Mouse (Mus musculus): ENCODE data around the gene Dock9.

Gene Dock9

DNA sequence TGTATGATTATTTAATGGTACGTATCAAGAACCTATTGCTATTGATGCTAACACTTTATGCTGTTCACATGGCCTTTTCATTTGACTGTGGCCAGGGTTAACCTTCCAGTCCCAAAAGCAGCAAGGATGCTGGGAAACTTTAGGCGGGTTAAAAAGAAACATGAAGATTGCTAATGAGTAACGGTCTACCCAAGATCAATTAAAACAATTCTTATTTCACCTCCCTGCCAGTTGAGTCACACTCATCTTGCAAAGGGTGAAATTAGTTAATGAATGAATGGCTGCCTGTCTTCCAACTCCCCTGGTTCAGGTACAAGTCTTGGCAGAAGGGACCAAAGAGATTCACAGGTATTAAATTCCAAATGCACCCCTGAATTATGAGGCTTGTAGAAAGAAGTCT lies 175.8 kb downstream of the Dock9 start:
- no peak for DNase-seq (ENCODE audit: low spot score in 2 of 2)

DNA sequence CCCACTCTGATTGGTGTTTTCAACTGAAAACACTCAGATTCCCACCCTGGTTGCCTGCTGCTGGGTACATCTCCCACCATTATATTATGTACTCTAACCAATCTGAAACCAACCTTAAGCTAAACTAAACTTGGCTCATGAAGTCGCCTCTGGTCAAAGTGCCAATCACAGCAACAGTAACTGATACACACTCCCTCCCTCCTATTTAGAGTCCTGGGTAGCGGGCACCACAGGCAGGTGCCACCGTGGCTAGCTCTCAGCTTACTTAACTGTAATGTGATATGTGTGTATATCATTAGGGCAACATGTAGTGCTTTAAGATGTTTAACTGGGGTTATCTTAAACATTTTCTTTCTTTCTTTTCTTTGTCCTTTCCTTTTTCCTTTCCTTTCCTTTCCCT lies 177.1 kb downstream of the Dock9 start:
- DNase-seq (ENCODE audit: low spot score in 2 of 2) = no peak

DNA sequence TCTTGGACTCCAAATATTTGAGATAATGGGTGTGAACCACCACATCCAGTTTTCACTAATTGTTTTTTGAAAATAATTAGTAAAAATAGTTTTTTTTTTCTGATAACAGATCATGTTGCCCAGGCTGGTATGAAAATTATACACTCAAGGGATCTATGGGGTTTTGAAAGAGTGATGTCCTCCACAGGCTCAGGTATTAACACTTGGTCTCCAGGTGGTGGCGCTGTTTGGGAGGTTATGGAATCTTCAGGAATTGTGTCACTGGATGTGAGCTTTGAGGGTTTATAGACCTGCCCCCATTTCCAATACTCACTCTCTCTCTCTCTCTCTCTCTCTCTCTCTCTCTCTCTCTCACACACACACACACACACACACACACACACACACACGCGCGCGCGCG lies 177.5 kb downstream of the Dock9 start:
- no peak for DNase-seq (ENCODE audit: low spot score in 2 of 2)

DNA sequence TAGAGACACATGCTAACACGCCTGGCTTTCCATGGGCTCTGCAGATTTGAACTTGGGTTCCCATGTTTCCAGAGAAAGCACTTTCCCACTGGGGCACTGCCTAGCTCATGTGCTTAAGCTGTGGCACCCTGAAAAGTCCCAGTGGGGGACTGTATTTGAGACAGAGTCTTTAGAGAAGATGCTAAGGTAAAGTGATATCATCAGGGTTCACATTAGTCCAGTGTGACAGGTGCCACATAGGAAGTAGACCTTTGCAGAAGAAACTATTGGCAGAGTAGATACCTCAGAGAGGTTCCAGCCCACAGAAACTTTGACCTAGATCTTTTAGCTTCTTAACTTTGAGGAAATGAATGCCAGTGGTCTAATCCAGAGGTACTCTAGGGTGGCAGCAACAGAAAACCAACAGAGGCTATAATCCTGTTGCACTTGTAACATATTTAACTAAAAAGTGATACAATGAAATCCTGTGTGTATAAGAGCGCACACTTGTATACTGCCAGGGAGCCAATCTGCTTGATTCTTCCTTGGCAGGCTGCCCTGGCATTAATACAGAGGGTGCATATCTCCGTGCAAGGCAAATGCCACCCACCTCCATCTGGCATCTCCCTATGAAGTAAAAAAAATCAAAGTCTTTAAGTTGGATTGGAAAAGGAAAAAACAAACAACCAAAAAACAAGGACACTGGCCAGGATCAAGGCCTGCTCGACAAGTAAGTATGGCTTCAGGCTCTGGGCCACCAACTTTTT lies 179.8 kb downstream of the Dock9 start:
- no peak for DNase-seq (ENCODE audit: low spot score in 2 of 2)

DNA sequence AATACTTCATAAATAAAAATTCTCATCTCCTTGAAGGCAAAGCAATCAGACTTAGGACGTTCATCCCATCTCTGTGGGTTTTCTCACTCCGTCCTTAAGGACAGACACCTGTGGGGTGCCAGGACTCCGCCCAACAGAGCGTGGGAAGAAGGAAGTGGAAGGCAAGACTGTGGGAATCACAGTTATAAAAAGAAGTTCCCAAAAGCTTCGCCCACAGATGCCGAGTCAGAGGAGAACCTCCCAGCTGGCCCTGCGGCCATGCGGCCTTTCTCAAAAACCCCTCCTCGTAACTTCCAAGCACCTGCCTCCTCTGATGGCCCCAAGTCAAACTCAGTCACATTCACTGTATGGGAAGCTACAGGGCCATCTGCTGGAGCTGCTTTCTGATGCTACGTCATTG lies 182.2 kb downstream of the Dock9 start:
- no peak for DNase-seq (ENCODE audit: low spot score in 2 of 2)

DNA sequence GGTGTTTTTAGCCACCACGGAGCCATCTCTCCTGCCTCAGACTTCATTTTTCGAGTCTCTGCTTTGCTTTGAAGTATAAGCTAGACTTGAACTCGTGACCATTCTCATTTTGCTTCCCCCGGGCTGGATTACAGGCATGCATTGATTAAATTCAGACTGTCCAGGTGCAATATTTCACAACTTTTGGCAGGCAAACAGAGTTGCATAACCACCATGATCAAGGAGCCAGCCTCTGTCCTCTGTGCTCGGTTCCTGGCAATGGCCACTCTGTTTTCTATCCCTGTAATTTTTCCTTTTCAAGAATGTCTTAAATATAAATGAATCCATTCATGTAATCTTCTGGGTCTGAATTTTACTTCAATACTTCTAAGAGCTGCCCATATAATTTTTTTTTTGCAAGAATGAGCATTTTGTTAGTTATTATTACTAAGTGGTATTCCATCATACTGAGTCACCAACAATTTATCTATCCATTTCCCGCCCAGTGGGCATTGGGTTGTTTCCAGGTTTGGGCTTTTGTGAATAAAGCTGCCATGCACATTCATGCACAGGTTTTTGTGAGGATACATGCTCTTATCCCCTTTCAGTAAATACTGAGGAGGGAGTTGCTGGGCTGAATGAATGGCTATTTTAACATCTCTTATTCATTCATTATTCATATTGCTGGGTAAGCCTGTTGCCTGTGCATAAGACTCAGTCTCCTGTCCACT lies 183.0 kb downstream of the Dock9 start:
- peak in 1 of 2 experiments; percentile 68 for DNase-seq (ENCODE audit: low spot score in 2 of 2)

DNA sequence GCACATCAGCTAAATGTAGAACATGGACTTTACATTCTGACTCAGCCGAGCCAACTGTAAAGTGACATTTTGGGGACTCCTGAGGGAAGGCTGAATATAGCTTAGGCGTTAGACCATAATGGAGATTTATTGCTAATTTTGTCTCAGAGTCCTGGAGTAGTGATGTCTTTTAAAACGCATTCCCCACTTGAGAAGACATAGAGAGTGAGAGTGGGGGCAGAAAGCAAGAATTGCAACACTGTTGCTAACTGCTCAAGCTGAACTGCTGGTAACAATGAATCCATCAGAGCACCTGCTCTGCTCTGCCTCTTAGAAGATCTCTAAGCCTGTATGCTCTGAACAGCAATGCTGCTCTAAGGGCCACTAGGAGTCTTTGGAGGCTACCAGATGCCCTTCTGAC lies 184.1 kb downstream of the Dock9 start:
- DNase-seq (ENCODE audit: low spot score in 2 of 2) = no peak

DNA sequence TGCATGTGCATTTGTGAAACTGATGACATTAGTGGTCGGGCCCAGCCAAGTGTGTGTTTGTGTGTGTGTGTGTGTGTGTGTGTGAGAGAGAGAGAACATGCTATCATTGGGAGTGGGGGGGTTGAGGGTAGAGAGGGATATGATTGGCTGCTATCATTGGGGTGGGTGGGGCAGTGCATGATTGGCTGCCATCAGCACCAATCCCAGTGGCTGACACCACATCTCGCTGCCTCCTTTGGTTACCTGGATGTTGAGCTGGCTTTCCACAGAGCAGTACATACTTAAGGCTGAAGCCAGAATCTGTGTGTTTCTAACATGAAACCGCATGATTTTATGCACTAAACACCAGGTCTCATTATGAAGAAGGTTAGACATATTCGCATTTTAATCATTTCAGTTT lies 184.7 kb downstream of the Dock9 start:
- DNase-seq (ENCODE audit: low spot score in 2 of 2) = no peak

DNA sequence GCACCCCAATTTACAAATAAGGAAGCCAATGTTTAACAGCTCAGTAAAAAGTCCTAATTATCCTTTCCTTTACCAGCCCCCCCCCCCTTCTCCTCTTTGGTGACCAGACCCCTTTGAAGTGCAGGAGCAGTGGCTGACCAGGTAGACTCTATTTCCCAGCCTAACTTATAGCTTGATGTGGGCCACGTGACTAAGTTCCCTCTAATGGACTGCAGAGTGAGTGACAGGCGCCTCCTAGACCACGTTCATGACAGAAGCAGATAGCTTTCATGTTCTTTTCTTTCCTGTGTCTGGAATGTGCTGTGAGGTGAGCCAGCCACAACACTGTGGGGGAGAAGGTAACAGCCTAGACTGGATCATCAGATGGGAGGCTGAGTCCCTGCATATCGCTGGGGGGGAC lies 186.1 kb downstream of the Dock9 start:
- DNase-seq (ENCODE audit: low spot score in 2 of 2) = no peak

DNA sequence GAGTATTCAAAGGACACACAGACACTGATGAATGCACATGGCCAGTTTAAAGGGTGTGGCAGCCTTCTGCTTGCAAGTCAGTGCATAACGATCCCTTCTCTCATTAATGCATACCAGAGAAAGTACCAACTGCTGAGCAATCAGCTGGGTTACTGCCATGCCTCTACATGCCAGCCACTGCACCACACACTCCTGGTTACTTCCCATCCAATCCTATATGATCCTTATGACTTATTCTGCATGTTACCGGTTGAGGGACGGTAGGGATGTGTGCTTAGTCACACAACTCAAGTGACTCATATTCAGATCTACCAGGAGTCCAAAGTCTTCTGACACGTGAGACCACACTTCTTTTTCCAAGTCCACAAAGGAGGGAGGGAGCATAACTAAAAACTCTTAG lies 186.5 kb downstream of the Dock9 start:
- DNase-seq (ENCODE audit: low spot score in 2 of 2) = no peak

DNA sequence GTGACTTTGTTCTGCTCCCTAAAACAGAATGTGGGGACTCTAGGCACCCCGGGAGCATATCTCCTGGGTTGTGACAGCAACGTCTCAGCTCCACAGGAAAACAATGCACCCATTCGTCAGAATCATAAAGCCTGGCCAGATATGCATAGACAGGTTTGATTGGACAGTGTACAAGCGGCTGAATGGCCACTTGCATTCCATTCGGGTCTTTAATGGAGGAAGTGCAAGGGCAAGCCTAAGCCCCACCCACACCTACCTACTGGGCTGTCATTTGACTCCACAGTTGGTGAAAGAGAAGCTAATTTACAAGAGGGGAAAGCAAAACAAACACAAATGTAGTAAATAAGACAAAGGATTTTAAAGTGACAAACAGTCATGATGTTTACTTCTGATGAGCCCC lies 189.1 kb downstream of the Dock9 start:
- no peak for DNase-seq (ENCODE audit: low spot score in 2 of 2)

DNA sequence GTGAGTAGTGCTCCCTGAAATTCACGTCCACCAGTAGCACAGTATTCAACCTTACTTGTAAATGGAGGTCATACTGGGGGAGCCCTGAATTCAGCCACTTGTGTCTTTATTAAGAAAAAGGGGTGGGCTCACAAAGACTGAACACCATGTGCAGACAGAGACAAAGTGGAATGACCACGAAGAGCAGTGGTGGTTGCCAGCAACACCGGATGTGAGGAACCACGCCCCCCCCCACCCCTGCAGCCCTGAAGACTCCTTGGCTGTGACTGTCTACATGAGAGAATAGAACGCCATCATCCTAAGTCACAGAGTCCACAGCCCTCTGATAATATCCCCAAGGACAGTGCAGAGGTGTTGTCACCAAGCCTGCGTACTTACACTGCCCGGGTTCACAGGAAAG lies 191.2 kb downstream of the Dock9 start:
- no peak for DNase-seq (ENCODE audit: low spot score in 2 of 2)

DNA sequence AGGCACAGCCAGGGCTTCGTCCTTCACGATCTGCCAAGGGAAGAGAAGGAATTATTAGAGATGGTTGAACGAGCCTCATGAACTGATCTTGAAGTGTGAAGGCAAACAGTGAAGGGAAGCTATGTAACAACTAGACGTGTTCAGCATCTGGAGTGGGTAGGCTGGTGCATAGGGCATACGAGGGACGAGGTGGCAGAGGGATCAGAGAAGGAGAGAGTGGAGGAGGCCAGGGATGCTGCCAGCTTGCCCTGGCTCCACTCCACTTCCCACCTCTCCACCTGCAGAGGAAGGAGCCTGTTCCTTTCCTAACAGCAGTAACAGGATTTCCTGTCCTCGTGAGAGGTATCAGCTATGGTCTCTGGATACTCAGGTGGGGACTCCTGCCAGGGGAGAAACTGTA lies 192.4 kb downstream of the Dock9 start:
- no peak for DNase-seq (ENCODE audit: low spot score in 2 of 2)

DNA sequence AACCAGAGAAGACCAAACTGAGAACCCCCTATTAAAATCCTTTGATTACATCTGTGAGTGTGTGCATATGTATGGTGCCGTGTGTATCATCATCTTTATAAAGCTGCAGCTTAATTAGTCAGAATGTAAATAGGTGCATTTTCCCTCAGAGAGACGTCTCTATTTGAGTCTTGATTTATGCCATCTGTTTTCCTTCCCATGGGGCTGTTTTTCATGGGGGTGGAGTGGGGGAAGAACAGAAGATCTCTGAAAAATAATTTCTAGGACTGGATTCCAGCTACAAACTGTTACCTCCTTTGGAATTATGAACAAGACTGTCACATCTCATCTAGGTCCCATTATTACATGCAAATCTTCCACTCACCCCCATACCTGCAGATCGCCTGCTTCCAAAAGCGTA lies 193.1 kb downstream of the Dock9 start:
- no peak for DNase-seq (ENCODE audit: low spot score in 2 of 2)

DNA sequence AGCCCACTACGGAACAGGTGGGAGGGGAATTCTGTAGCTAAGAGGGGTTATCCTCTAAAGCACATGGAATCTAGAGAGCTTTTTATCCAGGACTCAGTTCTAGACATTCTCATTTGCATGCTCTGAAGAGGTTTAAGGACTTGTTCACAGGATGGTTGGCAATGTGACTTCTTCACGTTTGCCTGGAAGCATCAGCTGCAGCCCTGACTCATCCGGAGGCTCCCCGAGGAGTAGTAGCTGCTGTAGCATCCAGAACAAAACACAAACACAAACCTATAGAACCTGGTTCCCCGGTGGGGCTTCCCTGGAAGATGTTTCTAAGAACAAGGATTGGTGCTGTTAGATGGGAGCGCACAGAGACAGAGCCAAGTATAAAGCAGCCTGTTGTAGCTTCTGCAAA lies 195.0 kb downstream of the Dock9 start:
- no peak for DNase-seq (ENCODE audit: low spot score in 2 of 2)

DNA sequence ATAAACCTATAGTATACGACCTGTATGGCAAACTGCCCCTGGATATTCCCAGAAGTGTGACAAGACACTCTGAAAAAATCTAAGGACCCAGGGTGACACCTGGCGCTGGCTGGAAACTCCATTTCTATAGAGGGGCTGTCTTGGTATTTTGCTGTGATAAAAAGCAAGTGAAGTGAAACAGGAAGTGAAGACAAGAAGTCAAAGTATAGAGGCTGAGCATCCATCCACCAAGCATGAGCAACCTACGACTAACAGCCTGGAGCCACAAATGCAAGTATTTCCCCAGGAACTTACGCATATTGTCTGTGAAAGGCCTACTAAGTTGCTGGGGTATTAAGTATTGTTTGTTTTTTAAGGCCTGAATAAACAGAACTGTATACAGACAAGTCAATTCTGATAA lies 197.1 kb downstream of the Dock9 start:
- no peak for DNase-seq (ENCODE audit: low spot score in 2 of 2)

DNA sequence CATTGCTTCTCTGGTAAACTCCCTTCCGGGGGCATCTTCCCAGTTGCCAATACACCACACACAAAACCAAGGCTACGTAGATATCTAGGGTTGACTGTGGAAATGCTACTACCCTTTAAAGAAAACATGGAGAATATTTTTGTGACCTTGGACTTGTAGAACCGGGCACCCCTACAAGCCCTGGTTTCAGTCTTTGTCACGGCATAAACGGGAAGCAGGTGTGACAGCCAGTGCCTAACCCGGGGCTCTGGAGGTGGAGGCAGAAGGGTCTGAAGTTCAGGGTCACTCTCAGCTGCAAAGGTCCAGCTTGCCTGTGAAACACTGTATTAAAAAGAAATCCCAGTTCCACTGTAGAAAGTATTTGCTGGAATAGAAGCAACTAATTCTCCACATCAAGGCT lies 200.6 kb downstream of the Dock9 start:
- DNase-seq (ENCODE audit: low spot score in 2 of 2) = no peak

DNA sequence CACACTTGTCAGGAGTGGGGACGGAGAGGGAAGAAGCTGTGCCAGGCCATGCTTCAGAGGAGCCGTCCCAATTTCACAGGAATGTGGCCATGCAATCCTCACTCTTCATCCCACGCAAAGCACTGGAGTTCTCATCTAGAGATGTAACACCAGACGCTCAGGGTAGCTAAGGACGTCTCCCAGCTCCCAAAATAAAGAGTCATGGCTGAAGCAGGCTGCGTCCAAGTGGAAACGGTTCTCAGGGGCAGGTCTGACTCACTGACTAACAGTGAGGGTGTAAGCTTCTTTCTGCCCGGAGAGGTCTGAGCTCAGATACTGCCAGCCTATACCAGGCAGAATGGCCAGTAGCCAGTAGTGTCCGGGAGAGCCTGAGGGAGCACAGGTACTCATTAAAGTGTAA lies 201.0 kb downstream of the Dock9 start:
- DNase-seq (ENCODE audit: low spot score in 2 of 2) = no peak

DNA sequence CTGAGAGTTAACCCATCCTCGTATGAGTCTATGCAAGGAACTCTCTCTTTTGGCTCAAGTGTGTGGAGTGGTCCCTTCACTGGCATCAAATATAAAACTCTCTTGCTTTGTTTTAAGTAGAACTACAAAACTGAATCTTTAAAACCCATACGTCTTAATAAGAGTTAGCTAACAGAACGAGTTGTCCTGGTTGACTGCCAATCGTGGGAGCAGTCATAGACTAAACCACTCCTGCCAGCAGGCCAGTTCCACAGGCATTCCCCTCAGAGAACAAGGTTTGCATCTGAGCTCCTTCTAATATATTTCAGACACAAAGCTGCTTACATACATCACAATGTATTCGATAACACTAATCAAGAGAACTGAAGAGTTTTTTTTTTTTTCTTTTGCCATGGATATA lies 203.0 kb downstream of the Dock9 start:
- DNase-seq (ENCODE audit: low spot score in 2 of 2) = no peak

DNA sequence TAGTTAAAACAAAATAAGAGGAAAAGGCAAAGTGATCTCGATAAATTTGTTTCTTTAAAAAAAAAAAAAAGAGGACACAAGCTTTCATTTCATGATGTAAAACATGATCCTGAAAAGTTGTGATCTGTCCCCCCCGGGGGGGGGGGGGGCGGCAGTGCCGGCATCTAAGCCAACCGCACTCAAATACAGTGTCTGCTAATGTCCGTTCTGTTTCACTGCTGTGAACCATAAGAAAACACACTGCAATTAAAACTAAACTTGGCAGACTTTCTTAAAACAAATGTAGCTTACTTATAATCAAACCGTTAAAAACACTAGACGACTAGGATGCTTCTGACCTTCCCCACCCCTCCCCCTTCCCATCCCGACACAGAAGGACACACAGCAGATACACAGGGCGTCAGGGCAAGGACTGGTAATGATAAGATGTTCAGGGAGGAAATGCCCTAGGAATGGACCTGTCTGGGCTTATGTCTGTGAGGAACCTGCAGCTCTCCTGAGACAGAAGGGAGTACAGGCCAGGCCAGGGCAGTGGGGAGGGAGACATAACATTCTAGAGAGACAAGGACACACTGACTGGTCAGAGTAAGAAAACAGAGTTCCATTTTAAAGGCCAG lies 204.2 kb downstream of the Dock9 start:
- no peak for DNase-seq (ENCODE audit: low spot score in 2 of 2)

DNA sequence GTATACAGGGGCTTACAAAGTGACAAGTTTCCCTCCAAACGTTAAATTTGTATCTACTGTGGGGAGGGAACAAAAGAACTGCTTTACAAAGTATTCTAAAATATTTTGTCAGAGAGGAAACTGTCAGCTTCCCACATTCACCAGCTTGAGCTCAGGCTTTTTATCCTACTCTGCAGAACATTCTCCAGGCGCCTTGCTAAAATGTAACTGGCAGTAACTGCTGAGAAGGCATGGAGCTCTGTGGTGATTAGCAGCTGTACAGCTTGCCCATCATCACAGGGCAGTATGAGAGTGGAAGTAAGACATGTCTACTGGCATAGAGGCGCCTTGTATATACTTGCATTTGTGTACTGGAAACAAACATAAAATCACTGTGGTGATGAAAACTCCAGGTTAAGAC lies 204.7 kb downstream of the Dock9 start:
- no peak for DNase-seq (ENCODE audit: low spot score in 2 of 2)

DNA sequence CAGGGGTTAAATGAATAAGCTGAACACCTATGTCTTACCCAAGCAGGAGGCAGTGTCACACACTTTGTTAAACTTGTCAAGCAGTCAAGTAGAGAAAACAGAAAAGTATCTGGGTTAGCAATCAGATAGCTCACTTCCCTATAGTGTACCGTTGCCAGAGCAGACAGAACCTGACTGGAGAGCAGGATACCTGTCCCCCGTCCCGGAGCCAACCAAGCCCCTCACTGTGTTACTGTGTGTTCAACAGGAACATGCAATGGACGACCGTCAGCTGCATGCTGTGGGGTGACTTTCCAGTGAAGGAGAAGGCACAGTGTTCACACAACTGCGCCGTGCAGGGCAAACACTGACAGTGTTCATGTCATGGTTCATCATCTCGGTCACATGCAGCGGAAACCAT lies 205.3 kb downstream of the Dock9 start:
- no peak for DNase-seq (ENCODE audit: low spot score in 2 of 2)

DNA sequence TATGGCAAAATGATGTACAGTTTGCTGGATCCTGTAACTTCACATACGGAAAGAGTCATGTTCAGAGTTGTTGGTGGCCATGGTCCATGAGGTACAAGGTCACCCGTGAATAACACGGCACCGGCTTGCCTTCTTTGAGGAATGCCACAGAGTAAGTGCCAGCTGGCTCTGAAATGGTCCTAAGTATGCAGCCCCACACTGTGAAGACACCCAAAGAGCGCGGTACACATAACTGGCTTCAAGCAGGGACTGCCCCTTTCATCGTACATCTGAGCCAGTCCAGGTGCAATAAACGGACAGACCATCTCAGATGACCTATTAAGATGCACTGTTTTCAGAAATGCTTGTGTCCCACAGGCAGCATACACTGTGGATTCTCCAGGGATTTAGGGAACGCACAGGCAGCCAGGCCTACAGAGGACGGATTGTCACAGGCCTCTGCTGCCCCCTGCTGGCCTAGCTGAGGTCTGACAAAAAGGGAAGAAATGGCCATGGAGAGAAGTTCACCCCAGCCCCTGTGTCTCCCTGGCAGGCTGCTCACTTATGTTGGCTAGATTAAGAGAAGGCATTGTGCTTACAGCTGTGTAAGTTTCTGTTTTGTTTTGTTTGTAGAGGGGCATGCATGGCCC lies 208.4 kb downstream of the Dock9 start:
- peak; percentile 27 to 60 for DNase-seq (ENCODE audit: low spot score in 2 of 2)

Measured in urinary bladder, postnatal 36 days (tissue).